Mouse (Mus musculus): ENCODE data around the gene Ddah1.

- TF ChIP-seq CTCF (IDR thresholded peaks at IDR 0.05) (no peak), POLR2A (IDR thresholded peaks at IDR 0.05; ENCODE audit: insufficient read depth, low read depth, low read length) (no peak)
Measured at GRCm38 (mm10) chr3:145761501-145762170, 3.2 kb downstream of the Ddah1 start.
